21 mouse cellular contexts compared by ENCODE assay signal in the genomic region with DNA sequence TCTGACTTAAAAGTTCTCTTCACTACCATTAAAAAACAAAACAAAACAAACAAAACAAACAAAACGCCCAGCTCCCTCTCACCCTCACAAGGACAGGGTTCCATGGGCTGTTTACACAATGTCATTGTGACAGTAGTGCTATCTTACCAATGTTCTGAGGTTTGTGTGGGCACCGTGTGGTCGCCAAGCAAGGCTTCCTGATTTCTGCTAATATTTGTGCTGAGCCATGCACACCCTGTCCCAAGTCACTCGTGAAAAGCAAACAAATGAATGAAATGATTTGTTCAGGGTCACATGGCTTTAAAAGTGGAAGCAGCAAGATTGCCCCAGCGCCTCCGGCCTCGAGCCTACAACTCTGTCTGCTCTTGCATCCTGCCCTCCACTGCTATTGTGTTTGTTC.
A peak's percentile ranks its signal among the peaks of the same experiment; 100 is the strongest.
DNase-seq lines count a peak whose midpoint lies in the region; ATAC-seq and TF ChIP-seq lines count a peak whose summit lies in the region.
"Had no signal": no experiment of that assay in that cellular context is flagged by ENCODE, and none has a peak within 500 bp of the region (broad histone marks: within the 10 kb centered on the region; RNA-seq: fewer than 3 reads in every experiment).

No protein-coding gene starts in this region.

- H3K9ac ChIP-seq in forebrain, embryonic 13.5 days, result no peak overlapping the region
- no peak overlapping the region for H3K9ac ChIP-seq in hindbrain, postnatal 0 days (replicated peaks; ENCODE audit: low read length)
- no peak overlapping the region for H3K9ac ChIP-seq in hindbrain, embryonic 14.5 days
- H3K9ac ChIP-seq in midbrain, embryonic 14.5 days (replicated peaks; ENCODE audit: low read length), result no peak overlapping the region
- H3K9ac ChIP-seq: liver, embryonic 12.5 days; lung, embryonic 15.5 days; midbrain, embryonic 12.5 days had no signal

- peaks cover 26% of the 10 kb centered on the region for H3K4me1 ChIP-seq in forebrain, embryonic 10.5 days
- H3K4me1 ChIP-seq in forebrain, embryonic 13.5 days, result no peaks in the 10 kb centered on the region
- no peaks in the 10 kb centered on the region for H3K4me1 ChIP-seq in hindbrain, postnatal 0 days (ENCODE audit: insufficient read depth, low read length)
- 0 out of 2 replicates have a peak, but pooled peaks cover 7% of the 10 kb centered on the region for H3K4me1 ChIP-seq in hindbrain, embryonic 14.5 days (replicated peaks; ENCODE audit: control insufficient read depth, insufficient read depth, low read length)
- peaks cover 7% of the 10 kb centered on the region; the same call in 1 of the 2 replicates for H3K4me1 ChIP-seq in midbrain, embryonic 14.5 days (ENCODE audit: control insufficient read depth, insufficient read depth, low read length)
- H3K4me1 ChIP-seq: liver, embryonic 12.5 days; lung, embryonic 15.5 days had no signal

- 0 out of 2 replicates have a peak overlapping the region, but pooled peaks have one; percentile 35 for H3K27ac ChIP-seq in forebrain, embryonic 10.5 days
- no peak overlapping the region for H3K27ac ChIP-seq in forebrain, embryonic 13.5 days
- H3K27ac ChIP-seq in hindbrain, postnatal 0 days, result peak overlapping the region; percentile 65
- H3K27ac ChIP-seq in hindbrain, embryonic 14.5 days, result no peak overlapping the region; the same call in 1 of the 2 replicates
- H3K27ac ChIP-seq in midbrain, embryonic 14.5 days (replicated peaks; ENCODE audit: low read depth, low read length), result 0 out of 2 replicates have a peak overlapping the region, but pooled peaks have one; percentile 32
- H3K27ac ChIP-seq: liver, embryonic 12.5 days; lung, embryonic 15.5 days; macrophage had no signal

- ATAC-seq in forebrain, embryonic 13.5 days, result no peak
- ATAC-seq in hindbrain, postnatal 0 days, result no peak
- ATAC-seq in hindbrain, embryonic 14.5 days (ENCODE audit: low FRiP score), result no peak
- no peak for ATAC-seq in midbrain, embryonic 14.5 days (ENCODE audit: low FRiP score, low TSS enrichment)
- ATAC-seq: intestine, embryonic 16.5 days; liver, embryonic 12.5 days had no signal

- H3K4me2 ChIP-seq in forebrain, embryonic 13.5 days, result no peak overlapping the region
- H3K4me2 ChIP-seq in hindbrain, postnatal 0 days (ENCODE audit: low read depth, low read length), result no peak overlapping the region
- no peak overlapping the region for H3K4me2 ChIP-seq in hindbrain, embryonic 14.5 days (replicated peaks)
- no peak overlapping the region for H3K4me2 ChIP-seq in midbrain, embryonic 14.5 days (ENCODE audit: low read length)
- H3K4me2 ChIP-seq: heart, embryonic 11.5 days; liver, embryonic 12.5 days; lung, embryonic 15.5 days; midbrain, embryonic 12.5 days had no signal

- no peaks in the 10 kb centered on the region for H3K9me3 ChIP-seq in forebrain, embryonic 10.5 days
- no peaks in the 10 kb centered on the region for H3K9me3 ChIP-seq in forebrain, embryonic 13.5 days (replicated peaks)
- no peaks in the 10 kb centered on the region for H3K9me3 ChIP-seq in hindbrain, postnatal 0 days (ENCODE audit: low read length)
- no peaks in the 10 kb centered on the region for H3K9me3 ChIP-seq in hindbrain, embryonic 14.5 days (ENCODE audit: control insufficient read depth, low read length)
- H3K9me3 ChIP-seq in midbrain, embryonic 14.5 days (ENCODE audit: control insufficient read depth, low read length), result no peaks in the 10 kb centered on the region
- H3K9me3 ChIP-seq: liver, embryonic 12.5 days; lung, embryonic 15.5 days; midbrain, embryonic 12.5 days had no signal

- no peaks in the 10 kb centered on the region for H3K36me3 ChIP-seq in forebrain, embryonic 10.5 days (replicated peaks)
- no peaks in the 10 kb centered on the region for H3K36me3 ChIP-seq in forebrain, embryonic 13.5 days (ENCODE audit: poor library complexity, severe bottlenecking)
- H3K36me3 ChIP-seq in hindbrain, postnatal 0 days (ENCODE audit: insufficient read depth, low read length), result no peaks in the 10 kb centered on the region
- no peaks in the 10 kb centered on the region for H3K36me3 ChIP-seq in hindbrain, embryonic 14.5 days (replicated peaks; ENCODE audit: control insufficient read depth, insufficient read depth)
- H3K36me3 ChIP-seq in midbrain, embryonic 14.5 days (ENCODE audit: control insufficient read depth, insufficient read depth, low read length), result no peaks in the 10 kb centered on the region
- H3K36me3 ChIP-seq: liver, embryonic 12.5 days; lung, embryonic 15.5 days; midbrain, embryonic 12.5 days had no signal

- WGBS in forebrain, embryonic 10.5 days, result 69% methylated on average over 7 of the region's 7 CpGs
- 56% methylated on average over 7 of the region's 7 CpGs for WGBS in forebrain, embryonic 13.5 days
- WGBS in hindbrain, postnatal 0 days, result 42% methylated on average over 7 of the region's 7 CpGs
- WGBS in hindbrain, embryonic 14.5 days, result 36% methylated on average over 7 of the region's 7 CpGs
- 53% methylated on average over 7 of the region's 7 CpGs for WGBS in midbrain, embryonic 14.5 days

- H3K27me3 ChIP-seq in forebrain, embryonic 10.5 days (ENCODE audit: poor library complexity, severe bottlenecking), result no peaks in the 10 kb centered on the region
- no peaks in the 10 kb centered on the region for H3K27me3 ChIP-seq in forebrain, embryonic 13.5 days
- H3K27me3 ChIP-seq in hindbrain, postnatal 0 days (ENCODE audit: insufficient read depth, low read length), result no peaks in the 10 kb centered on the region
- no peaks in the 10 kb centered on the region for H3K27me3 ChIP-seq in hindbrain, embryonic 14.5 days (ENCODE audit: control insufficient read depth, insufficient read depth, low read length)
- H3K27me3 ChIP-seq in midbrain, embryonic 14.5 days (ENCODE audit: control insufficient read depth, insufficient read depth, low read length), result no peaks in the 10 kb centered on the region
- H3K27me3 ChIP-seq: CH12.LX; liver, embryonic 12.5 days; lung, embryonic 15.5 days; midbrain, embryonic 12.5 days had no signal

- H3K4me3 ChIP-seq in forebrain, embryonic 10.5 days, result no peak overlapping the region
- no peak overlapping the region for H3K4me3 ChIP-seq in forebrain, embryonic 13.5 days
- H3K4me3 ChIP-seq in hindbrain, postnatal 0 days (ENCODE audit: low read length), result no peak overlapping the region
- H3K4me3 ChIP-seq in hindbrain, embryonic 14.5 days (replicated peaks; ENCODE audit: low read length), result no peak overlapping the region
- H3K4me3 ChIP-seq in midbrain, embryonic 14.5 days (replicated peaks; ENCODE audit: low read depth, low read length), result no peak overlapping the region
- H3K4me3 ChIP-seq: liver, embryonic 12.5 days; lung, embryonic 15.5 days; midbrain, embryonic 12.5 days had no signal

- DNase-seq in forebrain, embryonic 10.5 days (ENCODE audit: extremely low spot score, low spot score), result no peak
- no peak for DNase-seq in hindbrain, postnatal 0 days (ENCODE audit: low spot score)
- no peak for DNase-seq in hindbrain, embryonic 14.5 days (ENCODE audit: low spot score)
- DNase-seq in 416B (ENCODE audit: low read depth), result peak; percentile 80
- no peak for DNase-seq in midbrain, embryonic 14.5 days
- no peak for DNase-seq in thymus, postnatal 14 days
- no peak for DNase-seq in testis, postnatal 10 days (ENCODE audit: low spot score)
- DNase-seq: cerebellum, adult 18-20 months; cerebellum, postnatal 25 days; kidney, postnatal 36 days; right cerebral cortex, postnatal 14 days; spleen, adult 18-20 months; thymus, adult 18-20 months had no signal

- TF ChIP-seq CTCF in hindbrain, postnatal 0 days (IDR thresholded peaks at IDR 0.05; ENCODE audit: low read depth), result no peak

Comparison
In these comparisons a context has a peak if more than half of its experiments do, and no peak if none do; other contexts are left out.
1. H3K27ac ChIP-seq: peak in forebrain, embryonic 10.5 days (single experiment), hindbrain, postnatal 0 days (single experiment) and midbrain, embryonic 14.5 days (single experiment); none in forebrain, embryonic 13.5 days (single experiment) and hindbrain, embryonic 14.5 days (single experiment).